Mouse (Mus musculus) c-Kit-positive CD71-positive TER-119-negative erythroid progenitor cells, embryonic 14.5 days (primary cell): ENCODE results near the gene Scd4.
"Not testable (repeated sequence)": the region's sequence is repeated elsewhere in the genome, so short reads cannot be mapped to it uniquely, and the experiment has no call there.

ENCODE experiments used
- DNase-seq: peaks from one replicate; pipeline ENCODE4 v3.0.0-alpha.2; 2013; ENCODE audit warnings: low read depth

Scd4 gene

DNA sequence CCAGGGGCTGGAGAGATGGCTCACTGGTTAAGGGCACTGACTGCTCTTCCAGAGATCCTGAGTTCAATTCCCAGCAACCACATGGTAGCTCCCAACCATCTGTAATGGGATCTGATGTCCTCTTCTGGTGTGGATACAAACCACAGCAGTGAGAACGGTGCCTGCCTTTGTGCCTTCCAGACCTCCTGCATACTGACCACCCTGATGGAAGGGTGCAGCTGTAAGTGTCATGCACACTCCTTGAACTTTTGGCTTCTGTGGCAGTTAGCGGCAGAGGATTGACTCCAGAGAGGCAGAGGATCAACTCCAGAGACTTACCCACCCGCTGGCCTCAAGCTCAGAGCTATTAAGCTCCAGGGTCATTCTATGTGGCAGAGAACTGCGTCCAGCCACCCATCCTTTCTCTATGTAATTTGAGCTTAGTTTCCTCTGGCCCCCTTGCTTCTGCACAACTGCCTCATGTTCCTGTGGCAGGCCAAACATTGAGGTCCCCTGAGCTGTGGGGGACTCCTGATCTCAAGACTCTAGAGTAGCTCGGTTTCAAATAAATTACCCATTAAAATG lies 16.1 kb upstream of the Scd4 start:
- no peak for DNase-seq

DNA sequence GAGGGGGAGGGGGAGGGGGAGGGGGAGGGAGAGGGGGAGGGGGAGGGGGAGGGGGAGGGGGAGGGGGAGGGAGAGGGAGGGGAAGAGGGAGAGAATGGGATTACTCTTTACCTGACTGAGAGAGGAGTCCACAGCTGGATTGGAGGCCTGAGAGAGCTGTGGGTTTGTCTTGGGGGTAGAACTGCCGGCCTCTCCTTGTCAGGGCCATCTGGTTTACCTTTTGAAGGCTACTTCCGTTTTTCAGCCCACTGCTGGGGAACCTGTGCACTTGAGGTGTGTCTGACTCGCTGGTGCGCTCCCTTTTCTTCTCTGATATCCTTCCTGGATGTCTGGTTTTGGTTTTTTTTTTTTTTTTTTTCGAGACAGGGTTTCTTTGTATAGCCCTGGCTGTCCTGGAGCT lies 15.5 kb upstream of the Scd4 start:
- DNase-seq = no peak

DNA sequence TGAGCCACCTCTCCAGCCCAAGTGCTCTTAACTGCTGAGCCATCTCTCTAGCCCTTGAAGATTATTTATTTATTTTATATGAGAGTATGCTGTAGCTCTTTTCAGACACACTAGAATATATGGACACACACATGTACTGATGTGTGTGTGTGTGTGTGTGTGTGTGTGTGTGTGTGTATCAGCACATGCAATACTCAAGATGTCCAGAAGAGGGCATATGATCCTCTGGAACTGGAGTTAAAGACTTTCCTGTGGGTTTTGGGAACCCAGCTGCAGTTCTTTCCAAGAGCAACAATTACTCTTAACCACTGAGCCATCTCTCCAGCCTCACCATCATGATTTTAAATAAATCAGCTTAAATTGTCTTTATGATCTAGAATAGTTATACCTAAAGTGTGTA lies 14.3 kb upstream of the Scd4 start:
- no peak for DNase-seq

DNA sequence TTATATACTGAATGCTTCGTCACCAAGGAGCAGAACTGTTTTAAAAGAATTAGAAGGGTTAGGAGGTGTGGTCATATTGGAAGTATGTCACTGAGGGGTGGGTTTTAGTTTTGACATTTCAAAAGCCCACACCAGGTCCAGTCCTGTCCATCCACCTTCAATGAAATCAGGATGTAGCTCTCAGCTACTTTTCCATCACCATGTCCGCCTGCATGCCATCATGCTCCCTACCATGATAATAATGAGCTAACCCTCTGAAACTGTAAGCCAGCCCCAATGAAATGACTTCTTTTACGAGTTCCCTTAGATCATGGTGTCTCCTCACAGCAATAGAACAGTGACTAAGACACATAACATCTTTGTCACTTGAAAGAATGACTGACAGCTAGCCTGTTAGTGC lies 12.6 kb upstream of the Scd4 start:
- no peak for DNase-seq

DNA sequence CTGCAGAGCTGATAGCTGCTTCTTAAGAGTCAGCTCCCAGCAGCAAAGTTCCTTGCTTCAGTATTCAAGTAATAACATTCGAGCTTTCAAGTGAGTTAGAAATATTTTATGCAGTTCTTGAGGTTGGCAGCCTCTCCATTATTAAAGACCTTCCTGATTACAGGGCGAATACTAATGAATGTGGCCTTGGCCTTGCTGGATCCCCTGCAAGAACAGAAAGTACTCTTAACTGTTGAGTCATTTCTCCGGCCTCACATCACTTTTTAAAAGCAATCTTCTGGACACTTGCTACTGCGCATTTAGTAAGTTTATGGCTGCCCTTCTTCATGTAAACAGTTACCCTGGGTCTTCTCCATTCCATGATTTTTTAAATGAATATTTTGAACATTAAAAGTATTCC lies 11.7 kb upstream of the Scd4 start:
- no peak for DNase-seq

DNA sequence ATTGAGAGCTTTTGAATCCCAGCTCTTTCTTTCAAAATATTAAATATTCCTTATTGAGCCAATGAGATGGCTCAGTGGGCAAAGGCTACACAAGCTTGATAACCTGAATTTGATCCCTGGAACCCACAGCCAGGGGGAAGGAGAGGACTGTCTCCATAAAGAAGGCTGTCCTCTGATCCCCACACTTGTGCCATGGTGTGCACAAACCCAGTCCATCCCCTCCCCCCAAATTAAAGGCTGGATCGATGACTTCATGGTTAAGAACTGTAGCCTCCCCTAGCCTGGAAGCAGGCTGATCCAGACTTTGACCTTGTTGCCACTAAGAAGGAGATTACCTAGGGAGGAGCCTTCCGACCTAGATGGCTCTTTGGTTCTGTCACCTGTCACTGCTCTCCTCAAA lies 11.3 kb upstream of the Scd4 start:
- no peak for DNase-seq

DNA sequence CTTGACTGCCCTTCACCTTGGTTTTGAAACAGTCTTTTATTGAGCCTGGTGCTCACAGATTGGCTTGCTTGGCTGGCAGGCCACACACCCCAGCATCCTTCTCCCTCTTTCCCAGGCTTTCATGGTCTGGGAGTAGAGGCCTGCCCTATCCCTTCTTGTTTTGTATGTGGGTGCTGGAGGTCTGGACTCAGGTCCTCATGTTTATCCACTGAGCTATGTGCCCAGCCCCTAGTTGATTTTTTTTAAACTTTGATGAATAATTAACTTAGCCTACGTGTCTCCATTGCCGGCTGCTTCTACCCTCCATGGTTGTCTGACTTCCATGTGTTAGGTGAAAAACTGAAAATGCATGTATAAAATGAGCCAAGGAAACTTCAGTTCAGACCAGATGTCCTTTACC lies 3.3 kb upstream of the Scd4 start:
- no peak for DNase-seq

DNA sequence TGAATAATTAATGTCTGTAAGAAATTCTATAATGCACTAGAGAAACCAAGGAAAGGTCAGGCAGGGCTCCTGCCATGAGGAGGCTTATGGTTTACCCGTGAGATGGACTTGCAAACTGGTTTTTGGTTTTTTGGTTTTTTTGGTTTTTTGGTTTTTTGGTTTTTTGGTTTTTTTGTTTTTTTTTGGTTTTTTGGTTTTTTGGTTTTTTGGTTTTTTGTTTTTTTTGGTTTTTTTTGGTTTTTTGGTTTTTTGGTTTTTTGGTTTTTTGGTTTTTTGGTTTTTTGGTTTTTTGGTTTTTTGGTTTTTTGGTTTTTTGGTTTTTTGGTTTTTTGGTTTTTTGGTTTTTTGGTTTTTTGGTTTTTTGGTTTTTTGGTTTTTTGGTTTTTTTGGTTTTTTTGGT lies 1.8 kb upstream of the Scd4 start:
- not testable (repeated sequence) for DNase-seq

DNA sequence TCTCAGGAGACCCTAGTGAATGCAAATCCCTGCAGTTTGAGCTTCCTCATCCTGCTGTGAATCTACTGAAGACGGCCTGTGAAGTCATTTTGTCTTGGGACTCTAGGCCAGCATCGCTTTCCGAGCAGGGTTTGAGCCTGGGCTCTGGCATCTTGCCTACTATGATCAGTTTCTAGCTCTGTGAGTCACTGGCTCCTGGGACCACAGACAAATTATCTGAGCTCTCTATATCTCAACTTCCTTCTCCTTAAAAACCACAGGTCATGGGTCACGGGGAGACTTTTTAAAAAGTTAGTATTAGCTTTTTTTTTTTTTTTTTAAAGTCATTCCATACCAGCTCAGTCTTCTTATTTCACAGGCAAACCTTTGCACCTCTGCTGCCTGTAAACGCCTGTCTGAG lies 981 bp upstream of the Scd4 start:
- no peak for DNase-seq

DNA sequence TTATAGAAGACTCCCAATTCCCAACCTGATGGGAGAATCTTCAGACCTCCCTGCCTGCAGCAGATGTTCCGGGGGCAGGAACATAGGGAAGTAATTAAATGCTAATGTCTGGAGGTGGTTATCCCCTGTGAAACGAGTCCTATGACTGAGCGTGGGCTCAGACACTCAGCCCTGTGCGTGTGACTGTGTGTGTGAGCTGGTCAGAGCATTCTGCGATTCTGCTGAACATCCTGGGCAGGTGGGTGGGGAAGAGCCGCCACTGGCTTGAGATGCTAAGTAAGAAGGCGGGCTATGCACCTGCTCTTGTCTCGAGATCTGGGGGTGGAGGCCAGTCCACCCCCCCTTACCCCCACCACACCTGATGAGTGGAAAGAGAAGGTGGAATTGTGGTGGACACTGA lies 566 bp upstream of the Scd4 start:
- DNase-seq = no peak

DNA sequence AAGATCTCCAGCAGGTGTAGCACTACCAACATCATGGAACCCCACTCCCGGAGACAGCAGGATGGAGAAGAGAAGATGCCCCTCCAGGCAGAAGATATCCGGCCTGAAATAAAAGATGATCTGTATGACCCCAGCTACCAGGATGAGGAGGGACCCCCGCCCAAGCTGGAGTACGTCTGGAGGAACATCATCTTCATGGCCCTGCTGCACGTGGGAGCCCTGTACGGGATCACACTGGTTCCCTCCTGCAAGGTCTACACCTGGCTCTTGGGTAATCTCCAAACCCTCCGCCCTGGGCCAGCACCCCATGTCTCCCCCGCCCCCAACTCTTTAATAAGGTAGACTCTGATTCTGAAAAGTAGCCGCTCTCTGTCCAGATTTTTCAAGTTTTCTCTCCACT lies 1.1 kb downstream of the Scd4 start:
- no peak for DNase-seq

DNA sequence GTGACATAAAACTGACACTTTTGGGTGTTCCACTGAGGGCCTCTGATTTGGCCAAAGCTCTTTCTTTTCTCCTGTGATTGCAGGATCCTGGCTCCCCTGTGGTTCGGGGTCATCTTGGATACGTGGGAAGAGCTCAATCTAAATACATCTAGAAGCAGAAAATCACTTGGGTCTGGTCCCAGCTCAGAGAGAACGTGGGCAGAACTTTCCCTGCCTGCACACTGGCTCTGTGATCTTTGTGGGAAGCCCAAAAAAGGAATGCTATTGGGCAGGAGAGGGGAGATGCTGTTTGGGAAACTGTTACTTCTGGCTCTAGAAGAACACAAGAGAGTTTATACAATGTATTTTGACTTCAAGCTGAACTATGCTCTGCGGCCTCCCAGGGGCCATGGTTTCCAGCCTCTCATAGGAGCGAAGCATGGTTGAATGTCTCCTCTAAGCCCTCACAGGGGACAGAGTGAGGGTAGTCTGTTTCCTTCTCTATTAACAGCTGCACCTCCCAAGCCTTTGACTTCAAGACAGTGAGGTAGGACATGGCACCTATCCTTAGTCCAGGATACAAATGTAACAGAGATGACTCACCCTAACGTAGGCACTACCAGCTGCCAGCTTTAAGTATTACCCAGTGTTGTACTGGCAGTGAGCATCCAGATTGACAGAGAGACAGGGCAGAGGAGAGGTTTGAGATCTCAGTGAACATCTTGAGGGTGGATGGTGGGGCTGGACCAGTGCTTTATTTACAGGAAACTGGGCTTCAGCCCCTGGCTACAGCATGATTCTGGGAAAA lies 3.2 kb downstream of the Scd4 start:
- DNase-seq = no peak

DNA sequence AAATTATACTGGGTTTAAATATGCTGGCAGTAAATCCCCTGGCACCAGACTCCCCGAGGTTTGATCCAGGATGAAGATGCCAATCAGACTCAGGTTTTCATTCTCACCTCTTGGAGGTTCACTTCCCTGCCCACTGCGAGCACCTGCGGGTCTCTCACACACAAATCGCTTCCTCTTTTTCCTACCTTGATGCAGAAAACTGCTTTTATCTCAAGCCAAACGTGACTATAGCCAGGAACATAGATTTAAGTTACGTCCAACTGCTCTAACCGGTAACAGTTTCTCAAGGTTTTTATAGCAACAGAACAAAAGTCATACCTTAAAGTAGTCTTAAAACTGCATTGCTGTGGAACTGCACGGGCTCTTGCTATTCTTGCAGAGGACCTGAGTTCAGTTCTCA lies 16.8 kb downstream of the Scd4 start:
- DNase-seq = no peak

DNA sequence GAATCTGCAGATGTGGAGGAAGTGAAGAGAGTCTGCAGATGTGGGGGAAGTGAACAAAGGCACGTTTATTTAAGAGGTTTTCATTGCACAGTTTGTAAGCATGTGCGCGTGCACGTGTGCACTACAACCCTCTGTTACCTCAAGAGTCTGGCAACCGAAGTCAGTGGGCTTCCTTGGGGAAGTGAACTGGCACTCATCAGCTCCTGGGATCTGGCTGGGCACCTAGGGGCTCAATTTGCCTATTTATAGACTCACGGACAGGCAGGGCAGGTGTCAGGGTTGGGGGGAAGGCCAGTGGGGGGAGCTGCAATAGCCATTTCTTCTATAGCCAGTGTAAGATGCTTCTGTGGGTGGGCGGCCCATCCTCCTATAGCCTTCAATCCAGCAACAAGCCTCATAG lies 18.9 kb downstream of the Scd4 start:
- no peak for DNase-seq

DNA sequence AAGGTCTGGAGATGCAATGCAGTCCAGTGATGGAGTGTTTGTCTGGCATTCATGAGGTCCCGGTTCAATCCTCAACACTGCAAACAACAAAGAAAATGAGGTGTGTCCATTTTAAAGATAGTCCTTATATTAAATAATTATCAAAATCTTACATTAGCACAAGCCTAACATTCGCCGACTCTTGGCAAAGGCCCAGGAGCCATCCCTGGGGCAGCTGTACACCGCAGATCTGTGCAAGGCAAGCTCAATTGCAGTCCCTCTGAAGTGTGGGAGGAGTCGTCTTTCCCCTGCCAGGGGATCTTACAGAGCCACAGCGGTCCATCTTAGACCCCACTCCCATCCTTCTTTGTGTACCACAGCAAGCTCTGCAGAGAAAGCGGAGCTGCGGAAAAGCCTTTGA lies 25.8 kb downstream of the Scd4 start:
- no peak for DNase-seq

DNA sequence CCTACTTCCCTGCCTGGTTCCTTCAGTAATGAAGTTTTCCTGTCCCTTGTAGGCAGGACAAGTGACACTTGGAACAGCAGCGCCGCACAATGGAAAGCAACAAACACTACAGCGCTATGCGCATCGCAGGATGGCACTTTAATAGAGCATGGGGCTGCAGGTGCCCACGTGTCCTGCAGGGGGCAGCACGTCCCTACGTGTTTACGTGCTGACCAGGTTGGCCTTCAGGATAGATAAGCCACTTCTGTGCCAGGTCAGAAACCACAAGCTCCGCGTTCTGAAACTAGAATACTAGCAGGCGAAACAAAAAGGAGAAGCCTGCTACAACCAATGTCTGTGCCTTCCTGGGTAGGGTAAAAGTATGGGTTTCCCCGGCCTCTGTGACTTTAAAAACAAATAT lies 30.6 kb downstream of the Scd4 start:
- peak; percentile 82 for DNase-seq

DNA sequence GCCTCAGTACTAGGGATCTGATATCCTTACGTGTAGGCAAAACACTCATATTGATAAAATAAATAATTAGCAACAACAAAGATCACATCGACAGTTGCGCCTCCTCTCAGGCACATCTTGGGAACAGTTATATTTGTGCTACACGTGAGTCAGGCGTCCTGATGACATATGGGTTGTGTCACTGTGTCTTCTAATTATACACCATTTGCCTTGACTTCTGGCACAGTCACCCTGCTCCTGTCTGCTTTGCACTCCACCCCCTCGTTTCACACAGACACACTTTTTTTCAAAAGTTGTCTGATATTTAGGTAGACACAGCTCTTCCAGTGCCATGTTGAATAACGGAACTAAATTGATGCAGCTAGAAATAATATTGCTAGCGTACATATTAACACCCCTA lies 31.1 kb downstream of the Scd4 start:
- no peak for DNase-seq

DNA sequence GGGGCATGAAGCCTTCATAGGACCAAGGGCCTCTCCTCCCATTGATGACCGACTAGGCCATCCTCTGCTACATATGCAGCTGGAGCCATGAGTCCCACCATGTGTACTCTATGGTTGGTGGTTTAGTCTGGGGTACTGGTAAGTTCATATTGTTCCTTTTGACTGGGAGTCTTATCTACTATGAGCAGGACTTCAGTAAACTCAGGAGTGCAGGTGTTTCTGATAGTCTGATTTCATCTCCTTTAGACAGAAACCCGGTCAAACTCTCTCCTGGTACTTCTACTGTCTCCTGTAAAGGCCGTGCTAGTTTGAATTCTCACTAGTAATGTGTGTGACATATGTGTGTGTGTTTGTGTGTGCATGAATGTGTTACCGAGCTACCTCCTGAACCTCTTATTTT lies 32.8 kb downstream of the Scd4 start:
- DNase-seq = no peak

DNA sequence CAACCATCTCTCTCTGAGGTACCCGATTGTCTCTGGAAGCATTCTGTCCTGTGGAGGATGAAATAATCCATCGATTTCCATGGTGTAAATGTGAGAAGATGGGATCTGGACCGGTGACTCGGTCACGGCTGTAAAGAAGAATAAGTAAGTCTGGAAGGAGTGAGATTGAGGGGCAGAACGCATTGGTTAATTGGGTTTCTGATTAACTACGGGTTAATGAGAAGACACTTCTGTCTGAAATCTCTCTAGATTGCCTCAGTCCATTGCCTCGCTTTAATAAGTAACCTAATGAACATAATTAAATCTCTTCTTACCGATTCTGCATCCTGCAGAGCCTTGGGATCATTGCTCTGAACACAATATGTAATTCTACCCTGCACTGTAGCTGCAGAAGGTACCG lies 34.2 kb downstream of the Scd4 start:
- not testable (repeated sequence) for DNase-seq

DNA sequence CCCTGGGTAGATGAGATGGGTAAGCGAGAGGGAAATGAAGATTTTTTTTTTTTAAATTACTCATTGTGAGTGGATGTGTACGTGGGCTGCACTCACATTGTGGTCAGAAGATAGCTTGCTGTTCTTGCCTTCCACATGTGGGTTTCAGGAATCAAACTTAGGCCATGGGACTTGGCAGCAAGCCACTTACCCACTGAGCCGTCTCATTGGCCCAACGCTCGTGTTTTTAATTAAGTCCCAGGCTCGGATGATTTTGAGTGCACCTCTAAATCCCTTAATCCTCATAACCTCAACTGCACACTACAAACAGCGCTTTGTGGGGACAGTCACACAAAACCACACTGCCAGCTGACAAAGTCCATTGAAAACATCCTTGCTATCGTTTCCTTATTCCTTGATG lies 36.5 kb downstream of the Scd4 start:
- DNase-seq = no peak

DNA sequence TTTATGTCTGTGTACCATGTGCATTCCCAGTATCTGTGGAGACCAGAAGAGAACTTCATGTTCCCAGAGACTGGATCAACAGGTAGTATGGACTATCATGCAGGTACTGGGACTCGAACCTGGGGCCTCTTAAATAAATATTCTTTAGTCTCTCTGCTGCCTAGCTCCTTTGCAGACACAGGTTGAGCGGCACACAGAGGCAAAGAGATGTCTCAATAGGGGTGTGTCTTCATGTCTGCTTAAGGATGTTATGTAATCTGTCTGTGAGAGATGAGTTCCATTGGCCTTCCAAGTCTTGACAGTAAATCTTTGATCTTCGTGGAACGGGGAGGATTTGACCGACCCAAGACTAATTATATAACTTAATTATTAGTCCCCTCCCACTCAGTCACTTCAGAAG lies 37.3 kb downstream of the Scd4 start:
- DNase-seq = no peak

DNA sequence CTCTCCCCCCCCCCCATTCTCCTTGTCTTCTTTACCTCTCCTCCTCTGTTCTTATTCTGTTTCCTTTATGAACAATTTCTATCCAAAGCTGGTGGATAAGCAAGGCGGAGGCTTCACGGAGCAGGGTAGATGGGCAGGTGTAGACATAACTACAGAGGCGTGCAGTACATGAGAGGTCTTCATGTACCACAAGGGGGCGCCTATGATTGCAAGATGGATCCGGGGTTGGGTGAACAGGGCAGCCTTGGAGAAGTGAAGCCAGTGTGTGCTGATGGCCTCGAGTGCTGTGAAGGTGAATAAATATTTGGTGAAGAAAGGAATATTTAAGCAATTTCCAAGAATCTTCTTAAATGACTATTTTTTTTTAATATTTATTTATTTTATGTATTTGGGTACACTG lies 40.1 kb downstream of the Scd4 start:
- DNase-seq = peak; percentile 85

DNA sequence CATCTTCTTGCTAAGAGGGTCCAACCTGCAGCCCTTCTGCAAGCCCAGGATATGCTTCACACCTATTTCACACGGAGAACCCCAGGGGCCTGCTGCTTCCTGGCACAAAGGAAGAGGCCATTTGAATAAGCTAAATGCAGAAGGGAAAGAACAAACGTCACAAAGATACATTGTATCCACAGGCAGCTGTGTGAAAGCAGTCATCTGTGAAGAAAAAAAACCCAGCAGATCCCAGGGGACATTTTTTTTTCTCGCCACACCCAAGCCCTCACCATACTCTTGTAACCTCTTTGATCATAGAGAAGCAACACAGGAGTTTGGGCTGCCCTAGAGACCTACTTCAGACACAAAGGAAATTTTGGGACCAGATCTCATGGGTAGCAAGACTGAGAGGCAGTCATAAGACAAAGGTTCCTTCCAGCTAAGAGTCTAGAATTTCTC lies 43.6 kb downstream of the Scd4 start:
- DNase-seq = no peak
